Mouse (Mus musculus): ENCODE data around the gene Atp11a.
A peak's percentile ranks its signal among the peaks of the same experiment; 100 is the strongest.

Gene Atp11a

DNA sequence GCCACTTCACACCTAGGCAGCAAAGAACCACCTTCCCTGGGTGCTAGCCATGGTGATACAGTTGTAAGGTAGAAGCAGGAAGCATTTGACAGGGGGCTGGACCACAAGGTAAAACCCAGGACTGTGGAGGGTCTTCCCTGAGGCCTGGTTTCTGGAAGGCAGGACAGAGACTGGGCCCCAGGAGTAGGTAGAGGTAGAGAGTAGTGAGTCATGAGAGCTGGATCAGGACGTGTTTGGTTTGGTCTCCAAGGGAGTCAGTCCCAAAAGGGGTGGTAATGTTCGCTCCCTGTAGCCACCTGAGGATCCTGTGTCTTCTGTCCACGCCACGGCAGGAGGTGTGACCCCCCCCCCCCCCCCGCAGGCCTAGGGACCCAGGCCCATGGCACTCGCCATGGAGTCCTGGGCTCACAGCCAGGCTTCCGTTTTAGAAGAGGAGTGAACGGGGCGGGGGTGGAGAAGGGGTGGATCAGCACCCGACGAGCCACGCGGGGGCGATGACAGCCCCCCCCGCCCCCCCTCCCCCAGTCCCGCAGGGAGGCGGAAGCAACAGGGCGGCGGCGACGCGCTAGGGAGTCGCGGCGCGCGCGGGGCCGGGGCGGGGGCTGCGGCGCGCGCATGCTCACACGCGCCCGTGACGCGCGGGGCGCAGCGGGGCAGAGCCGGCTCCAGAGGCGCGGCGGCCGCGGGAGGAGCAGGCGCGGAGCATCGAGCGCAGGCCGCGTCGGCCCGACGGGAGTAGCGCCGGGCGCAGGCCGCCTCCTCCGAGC, at the start of gene Atp11a:
Gene Atp11a (plus strand): TSS at position 624 of the 767 bp plus-strand sequence.
- peak; percentile 63 to 84 for DNase-seq

DNA sequence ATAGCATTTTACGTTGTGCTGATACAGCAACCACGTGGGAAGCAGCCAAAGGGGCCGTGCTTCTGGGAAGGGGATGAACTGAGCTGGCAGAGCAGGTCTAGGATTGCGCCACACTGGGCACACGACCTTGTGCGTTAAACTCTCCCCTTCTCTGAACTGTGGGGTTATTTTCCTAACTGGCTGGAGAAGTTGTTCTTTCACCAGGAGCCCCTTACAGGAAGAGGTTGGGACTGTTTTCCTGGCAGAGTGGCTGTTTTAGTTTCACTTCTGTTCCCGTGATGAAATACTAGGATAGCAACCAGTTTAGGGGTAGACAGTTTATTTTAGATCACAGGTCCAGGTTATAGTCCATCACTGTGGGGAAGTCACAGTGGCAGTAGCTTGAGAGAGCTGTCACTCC, 45.2 kb upstream of the Atp11a start:
- DNase-seq, result peak; percentile 21 to 38

DNA sequence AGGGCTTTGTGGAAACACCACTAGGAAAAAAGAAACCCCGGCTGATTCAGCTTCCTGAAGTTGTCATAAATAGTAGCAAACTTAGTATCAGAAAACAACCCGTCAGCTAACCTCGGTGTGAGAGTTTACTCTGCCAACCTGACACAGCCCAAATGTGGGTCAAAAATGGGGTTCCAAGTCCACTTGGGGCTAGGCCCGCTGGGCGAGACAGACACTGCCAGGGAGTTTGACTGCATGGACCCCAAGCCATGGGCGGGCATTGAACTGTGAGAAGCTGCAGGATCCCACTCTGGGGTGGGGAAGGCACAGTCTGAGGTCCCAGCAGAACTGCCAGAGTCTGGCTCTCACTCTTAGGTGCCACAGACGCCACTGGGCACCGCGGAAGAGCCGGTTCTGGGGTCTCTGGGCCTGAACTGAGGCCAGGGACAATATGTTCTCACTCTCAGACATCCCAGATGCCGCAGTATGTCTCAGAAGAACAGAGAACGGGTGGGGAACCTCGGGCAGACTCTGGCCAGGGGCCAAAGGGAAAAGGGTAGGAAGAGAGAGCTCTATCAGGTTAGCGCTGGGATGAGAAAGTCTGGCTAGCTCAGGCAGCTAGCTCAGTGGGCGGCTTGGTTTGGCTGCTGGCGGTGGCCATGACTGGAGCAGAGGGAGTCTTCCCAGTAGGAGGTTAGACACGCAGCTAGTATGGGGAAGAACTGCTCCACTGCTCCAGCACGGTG, 40.8 kb upstream of the Atp11a start:
- peak; percentile 78 to 83 for DNase-seq

DNA sequence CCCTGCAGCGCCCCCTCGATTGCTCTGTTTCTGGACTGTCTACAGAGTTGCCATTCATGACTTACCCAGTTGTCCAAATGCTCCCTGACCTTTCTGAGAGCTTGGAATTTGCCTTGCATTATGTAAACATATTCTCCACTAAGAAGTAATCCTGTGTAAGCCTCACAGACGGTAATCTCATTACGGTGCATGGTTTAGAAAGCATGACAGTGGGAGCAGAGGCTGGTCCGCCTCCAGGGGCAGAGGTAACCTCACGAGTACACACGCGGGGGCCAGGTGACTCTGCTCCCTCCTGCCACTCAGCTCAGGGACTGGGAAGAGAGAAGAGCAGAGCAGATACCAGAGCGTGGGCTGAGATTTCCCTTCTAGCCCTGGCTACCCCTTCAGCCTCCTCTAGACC, 37.7 kb upstream of the Atp11a start:
- DNase-seq, result peak; percentile 72 to 75

DNA sequence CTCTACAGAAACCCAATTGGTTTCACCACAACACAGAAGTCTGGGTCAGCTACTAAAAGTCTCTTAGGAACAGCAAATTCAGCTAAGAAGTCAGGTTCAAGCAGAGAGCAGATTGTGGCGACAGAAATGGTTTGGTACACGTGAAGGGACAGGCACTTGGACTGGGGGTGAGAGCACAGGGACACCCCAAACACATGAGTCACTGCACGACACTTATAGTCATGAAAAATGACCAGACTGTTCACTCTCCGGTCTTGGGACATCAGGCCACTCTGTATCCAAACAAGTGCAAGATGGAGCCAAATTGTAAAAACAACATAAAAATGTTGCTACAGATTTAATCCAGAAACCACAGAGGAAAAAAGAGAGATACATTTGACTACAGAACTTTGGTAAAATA, 28.2 kb upstream of the Atp11a start:
- DNase-seq, result peak in 1 of 2 experiments; percentile 13

DNA sequence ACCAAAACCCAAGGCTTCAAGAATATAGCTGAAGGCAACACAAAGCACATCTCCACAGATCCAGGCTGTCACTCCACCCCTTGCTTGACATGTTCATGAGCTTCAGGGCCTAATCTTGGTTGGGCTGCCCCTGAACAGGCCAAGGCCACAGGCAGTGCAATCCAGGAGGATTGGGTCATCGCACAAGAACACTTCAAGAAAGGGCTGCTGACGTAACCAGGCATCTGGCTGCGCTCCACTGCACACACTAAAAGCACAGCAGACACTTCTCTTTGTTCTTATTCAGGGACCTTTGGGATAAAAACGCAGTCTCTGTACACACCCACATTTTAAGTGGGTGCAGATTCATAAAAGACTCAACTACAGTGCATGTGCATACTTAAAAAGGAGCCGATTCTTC, 26.0 kb upstream of the Atp11a start:
- DNase-seq, result peak; percentile 67 to 76

DNA sequence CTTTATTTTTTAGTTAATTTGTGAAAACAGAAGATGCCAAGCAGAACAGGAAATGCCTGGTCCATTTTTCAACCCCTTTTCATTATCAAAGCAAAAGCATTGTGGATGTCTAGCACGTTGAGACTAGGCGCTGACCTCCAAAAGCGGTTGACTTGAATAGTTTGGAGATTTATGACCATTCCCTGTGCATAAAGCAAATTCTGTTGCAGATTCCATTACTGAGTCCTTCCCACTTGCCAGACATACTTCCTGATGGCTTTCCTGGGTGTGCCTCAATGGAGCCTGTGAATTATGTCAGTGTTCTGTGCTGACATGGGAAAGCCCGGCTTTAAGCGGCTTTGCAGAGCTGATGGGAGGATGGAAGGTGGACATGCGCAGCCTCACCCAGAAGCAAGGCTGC, 24.4 kb upstream of the Atp11a start:
- no peak for DNase-seq

DNA sequence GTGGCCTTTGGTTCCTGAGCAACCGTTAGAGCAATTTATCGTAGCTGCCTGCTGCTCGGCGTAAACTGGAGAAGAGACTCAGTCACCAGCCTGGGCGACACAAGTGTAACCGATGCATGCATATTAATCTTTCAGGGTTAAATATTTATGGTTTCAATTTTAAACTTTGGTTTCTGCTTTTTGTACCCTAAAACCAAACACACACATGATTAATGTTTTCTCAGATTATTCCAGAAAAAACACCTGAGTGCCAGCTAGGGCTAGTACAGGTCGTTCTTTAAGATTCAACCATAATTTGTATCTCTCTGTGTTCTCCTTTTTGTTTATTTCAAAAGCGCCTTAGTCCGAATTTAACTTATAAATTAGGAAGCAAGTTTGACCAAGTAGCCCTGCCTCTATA, 17.7 kb upstream of the Atp11a start:
- peak in 1 of 2 experiments; percentile 19 for DNase-seq

DNA sequence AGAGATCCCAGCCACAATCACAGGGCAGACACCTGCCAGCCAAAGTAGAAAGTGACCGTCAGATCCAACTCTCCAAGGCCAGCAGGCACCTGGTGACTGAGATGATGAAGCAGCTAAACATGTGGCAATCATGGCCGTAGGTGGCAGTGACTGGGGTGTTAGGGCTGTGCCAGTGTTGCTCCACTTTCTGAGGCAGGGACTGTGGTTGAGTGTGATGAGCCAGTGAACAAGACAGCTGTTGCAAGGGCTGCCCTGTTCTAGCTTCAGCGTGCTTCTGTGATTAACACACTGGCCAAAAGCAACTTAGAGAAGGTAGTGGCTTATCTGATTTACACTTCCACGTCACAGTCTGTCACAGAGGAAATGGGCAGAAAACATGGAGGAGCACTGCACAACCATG, 13.4 kb upstream of the Atp11a start:
- no peak for DNase-seq

DNA sequence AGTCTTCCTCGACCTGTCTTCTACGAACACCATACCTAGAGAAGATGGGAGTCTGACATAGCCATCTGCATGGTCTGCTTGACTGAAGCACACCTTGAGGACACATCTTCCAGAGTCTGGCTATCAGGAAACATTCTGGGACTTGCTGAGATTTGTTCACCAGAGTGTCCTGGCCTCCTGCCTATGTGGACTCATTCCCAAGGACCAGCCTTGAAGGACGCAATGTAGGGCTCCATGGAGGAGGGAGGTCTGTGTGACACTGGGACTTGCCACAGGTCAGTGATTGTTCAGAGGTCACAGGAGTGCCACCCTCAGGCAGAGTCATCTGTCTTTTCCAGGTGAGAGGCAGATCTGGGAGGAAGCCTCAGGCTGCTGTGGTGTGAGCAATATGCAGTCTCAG, 8.6 kb upstream of the Atp11a start:
- peak; percentile 40 to 57 for DNase-seq

DNA sequence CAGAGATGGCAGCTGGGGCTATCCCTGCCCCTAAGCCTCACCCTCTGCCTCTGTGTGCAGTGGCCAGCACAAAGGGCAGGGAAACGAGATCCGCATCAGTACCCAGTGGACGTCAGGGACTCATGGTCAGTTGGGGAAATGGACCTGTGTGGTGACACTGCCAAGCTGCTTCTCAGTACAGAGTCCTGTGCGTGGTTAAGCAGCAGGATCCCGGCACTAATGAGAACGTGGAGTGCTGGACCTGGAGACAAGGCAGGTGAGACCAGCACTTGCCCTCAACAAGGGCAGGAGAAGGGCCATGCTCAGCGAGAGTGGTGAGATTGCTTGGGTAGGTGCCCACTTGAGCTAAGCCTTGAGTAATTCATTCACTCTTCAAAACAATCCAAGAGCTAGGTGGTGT, 7.7 kb upstream of the Atp11a start:
- DNase-seq, result peak; percentile 75 to 86

DNA sequence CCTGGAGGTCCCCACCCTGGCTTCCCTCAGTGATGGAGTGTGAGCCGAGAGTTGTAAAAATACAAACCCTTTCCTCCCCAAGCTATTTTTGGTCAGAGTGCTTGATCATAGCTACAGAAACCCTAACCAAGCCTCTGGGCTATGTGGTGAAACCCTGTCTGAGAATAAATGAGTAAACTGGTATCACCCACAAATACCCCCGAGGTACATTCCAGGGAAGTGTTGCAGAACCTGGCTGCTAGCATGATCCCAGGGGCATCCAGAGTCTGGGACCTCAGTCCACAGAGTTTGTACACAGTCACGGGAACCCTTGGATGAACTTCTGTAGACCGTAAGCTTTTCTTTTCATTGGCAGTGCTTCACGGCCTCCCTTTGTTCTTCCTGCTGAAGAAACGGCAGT, 3.8 kb upstream of the Atp11a start:
- peak; percentile 56 to 65 for DNase-seq

DNA sequence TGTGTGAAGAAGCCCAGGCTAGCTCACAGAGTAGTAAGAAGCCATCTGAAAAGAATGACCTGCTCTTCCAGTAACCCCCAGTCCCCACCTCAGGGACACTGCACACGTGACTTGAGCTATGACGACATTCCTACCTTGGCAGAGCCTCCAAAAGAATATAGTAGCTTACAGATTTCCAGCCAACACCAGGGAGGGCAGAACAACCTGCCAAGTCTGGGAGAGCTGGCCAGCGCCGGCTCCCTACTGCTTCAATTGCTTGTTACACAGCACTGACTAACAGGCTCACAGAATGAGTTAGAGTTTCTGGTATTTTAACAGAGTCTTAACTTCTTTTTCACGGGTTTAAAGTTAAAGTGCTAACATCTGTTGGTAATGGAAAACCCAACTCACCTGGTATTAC, 2.7 kb upstream of the Atp11a start:
- peak; percentile 79 for DNase-seq

DNA sequence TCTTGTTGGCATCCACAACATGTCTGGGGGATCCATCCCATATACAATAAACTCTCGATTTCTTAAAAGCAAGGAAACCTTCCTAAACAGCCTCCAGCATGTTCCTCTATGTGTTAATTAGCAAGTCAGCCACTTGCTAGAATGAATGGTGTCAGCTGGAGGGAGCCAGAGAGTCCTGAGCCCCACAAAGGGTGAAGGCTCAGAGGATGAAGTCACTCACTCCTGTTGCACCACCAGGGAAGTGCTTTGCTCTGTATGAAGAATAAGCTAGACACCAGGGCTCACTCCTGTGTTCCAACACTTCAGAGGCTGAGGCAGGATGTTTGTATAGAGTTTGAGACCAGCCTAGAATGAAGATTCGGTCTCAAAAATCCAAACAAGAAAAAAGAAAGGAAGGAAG, 1.5 kb upstream of the Atp11a start:
- peak; percentile 42 to 53 for DNase-seq

DNA sequence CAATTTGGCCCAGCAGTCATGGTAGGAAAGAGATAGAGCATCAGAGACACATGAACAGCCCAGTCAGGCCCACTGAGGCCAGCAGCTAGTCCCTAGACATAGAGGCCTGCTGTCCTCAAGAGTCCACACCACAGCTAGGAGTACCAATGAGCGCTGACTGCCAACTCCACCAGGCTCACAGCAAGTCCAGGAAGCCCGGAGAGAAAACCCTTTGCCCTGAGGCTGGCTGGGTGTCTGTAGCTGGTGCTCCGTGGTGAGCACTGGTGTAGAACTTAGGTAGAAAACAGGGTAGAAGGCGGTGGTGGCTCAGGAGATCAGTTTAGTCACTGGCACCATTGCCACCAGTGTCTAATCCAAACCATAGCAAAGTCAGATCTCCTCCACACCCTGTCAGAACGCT, 988 bp upstream of the Atp11a start:
- peak in 1 of 2 experiments; percentile 58 for DNase-seq

DNA sequence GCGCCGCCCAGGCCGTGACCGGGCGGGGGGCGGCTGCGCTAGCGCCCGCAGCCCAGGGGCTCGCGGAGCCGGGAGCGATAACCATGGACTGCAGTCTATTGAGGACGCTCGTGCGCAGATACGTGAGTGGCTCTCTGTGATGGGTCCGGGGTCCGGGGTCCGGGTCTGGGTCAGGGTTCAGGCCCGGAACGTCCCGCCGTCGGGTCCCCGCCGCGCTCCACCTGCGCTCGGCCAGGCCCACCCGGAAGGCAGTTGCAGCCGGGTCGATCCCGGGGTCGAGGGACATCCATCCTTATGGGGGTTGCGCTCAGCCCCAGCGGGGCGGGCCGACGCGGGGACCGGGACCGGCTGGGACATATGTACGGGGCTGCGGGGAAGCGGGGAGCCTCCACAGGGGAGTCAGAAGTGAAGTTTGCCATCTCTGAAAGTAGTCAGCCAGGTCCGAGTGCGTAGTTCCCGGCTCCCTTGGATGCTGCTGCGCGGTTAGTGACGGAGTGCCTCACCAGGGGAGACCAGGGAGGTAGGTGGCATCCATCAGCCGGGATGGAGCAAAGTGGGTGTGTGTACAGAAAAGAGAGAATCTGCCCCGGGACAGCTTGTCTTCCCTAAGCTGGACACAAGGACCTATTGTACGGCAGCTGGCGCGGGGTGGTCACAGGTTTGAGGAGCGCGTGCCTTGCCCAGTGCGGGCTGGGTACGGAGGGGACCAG, 572 bp downstream of the Atp11a start:
- DNase-seq, result peak in 1 of 2 experiments; percentile 47

DNA sequence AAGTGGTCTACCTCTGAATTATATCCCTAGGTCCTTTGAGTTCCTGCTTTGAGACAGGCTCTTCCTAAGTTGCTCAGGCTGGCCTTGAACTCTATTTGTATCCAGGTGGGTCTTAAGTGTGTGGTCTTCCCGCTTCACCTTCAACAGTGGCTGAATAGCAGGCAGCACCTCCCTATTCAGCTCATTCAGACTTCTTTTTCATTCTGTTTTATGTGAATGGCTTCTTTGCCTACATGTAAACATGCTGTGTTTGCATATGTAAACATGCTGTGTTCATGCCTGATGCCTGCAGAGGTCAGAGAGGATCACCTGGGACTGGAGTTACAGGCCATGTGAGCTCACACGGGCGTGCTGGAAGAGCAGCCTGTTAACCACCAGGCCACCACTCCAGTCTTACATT, 3.1 kb downstream of the Atp11a start:
- no peak for DNase-seq

DNA sequence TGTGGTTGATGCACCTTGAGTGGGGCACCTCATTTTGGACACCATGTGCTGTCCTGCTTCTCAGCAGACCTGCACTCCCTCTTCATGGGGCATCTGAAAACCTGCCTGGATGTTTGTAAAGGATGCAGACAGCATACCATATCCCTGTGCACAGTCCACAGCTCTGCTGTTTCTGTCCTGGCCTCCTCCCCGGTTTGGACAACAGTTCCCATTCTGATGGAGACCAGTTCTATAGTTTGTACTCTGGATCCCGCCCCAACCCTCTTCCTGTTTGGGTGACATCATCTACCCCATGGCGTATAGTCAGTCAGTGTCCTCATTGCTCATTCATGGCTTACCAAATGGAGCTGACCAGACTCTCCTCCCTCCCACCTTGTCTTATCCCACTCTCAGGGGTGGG, 5.1 kb downstream of the Atp11a start:
- no peak for DNase-seq

DNA sequence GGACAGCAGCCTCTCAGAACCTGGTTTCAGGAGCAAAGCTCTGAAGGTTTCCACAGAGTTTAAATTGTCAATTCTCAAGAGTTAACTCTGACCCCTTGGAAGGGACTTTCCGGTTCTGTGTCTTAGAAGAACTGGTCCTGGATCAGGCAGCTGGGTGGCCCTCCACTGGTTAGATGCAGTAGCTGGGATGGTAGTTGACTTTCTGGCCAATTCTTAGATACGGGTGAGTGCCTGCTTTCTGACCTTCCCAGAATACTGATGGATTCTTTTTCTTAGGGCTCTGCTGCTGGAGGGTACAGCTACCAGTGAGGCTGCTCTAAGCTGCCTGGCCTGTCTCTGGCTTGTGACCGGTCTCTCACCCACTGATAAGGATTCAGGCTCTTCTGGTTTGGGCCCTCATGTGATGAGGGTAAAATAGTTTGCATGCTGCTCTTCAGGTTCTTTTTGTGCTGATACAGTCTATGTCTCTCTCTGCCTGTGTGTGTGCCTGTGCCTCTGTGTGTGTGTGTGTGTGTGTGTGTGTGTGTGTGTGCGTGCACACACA, 6.8 kb downstream of the Atp11a start:
- peak; percentile 49 to 56 for DNase-seq

DNA sequence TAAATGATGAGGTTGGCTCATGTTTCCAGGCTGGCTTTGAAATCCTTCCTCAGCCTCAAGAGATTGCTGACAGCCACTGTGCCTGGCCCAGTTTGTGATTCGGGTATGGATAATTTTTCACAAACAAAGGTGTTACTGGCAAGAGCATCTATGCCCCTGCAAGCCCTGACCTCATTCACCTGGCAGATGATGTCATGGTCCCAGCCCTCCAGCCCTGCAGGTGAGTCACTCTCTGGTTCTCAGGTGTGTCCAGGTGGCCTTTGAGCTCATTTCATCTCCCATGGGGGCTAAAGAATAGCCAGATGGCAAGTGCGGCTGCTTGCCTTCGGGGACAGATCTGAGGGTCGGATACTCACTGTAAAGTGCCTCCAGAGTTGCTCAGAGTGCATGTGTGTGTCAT, 8.2 kb downstream of the Atp11a start:
- DNase-seq, result no peak

DNA sequence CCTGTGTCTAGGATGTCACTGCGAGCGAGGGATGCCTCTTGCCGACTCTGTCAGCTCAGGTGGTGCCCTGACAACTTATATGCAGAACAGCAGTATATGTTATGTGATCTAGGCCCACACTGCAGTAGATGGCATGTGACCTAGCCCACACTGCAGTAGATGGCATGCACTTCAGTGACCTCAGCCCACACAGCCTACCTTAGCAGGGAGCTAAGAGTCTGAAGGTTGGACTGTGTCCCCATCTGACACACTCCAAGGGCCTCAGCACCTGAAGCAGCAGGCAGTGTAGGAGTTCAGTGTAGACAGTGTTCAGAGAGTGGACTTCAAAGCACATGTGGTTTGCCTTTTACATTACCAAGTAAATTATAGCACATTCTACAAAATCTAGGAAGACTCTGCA, 10.4 kb downstream of the Atp11a start:
- DNase-seq, result no peak

DNA sequence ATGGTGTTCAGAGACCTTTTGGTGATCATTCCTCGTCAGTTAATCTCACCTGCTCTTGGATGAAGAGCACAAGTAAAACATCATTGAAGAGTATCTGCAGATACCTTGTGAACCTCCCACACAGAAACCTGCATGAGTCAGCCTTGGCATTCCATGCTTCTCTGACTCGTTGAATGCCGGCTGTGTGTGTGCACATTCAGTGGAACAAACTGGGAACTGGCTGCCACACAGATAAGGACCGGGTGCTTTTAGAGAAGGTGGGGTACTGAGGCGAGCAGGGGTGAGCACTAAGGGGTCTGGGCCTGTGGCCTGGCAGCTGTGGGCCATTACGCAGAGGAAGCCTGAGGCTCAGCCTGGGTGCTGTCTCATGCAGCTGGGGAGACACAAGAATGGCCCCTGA, 11.9 kb downstream of the Atp11a start:
- no peak for DNase-seq

DNA sequence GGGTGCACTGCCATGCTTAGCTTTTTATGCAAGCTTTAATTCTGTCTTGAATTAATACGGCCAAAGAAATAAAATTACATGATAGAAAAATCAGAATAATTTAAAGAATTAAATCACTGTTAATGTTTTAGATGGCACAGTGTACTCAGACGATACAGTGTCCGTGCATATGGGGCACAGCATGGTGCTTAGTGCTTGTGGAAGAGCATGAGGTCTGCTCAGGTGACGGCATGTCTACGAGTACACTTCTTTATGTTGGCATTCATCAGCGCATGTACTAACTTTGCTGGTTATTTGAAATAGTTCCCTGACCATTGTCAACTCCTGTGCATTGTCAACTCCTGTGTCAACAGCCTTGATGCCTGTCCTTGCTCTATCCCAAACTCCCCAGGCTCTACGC, 12.5 kb downstream of the Atp11a start:
- DNase-seq, result no peak
